Mouse (Mus musculus) intestine, embryonic 15.5 days (tissue): Measurements from ENCODE around the gene Ccdc191. TPM values are rescaled to one million over a fixed set of nuclear protein-coding genes. Genes with fewer than 3 reads are reported as not detected.

Experiments used
- ATAC-seq: fragments of 200-750 bp; cut with Nextera tagmentation; 2 replicates; pipeline ENCODE4 v1.8.0; 2017; ENCODE audit warnings: moderate TSS enrichment, moderate library complexity
- H3K27ac ChIP-seq: fragments of 300-500 bp; sonication (generic); 2 replicates; pipeline ENCODE4 v1.5.1; 2015; ENCODE audit warnings: mild to moderate bottlenecking, inconsistent platforms
- H3K27me3 ChIP-seq: fragments of 300-500 bp; sonication (generic); replicated peaks from 2 replicates; pipeline ENCODE4 v1.6.1; 2015; ENCODE audit warnings: inconsistent platforms
- H3K36me3 ChIP-seq: fragments of 300-500 bp; sonication (generic); 2 replicates; pipeline ENCODE4 v1.6.1; 2015; ENCODE audit warnings: inconsistent platforms
- H3K4me1 ChIP-seq: fragments of 300-500 bp; sonication (generic); replicated peaks from 2 replicates; pipeline ENCODE4 v1.6.1; 2015; ENCODE audit warnings: inconsistent platforms
- H3K4me2 ChIP-seq: fragments of 300-500 bp; sonication (generic); replicated peaks from 2 replicates; pipeline ENCODE4 v1.6.1; 2015; ENCODE audit warnings: mild to moderate bottlenecking, inconsistent platforms
- H3K4me3 ChIP-seq: fragments of 300-500 bp; sonication (generic); replicated peaks from 2 replicates; pipeline ENCODE4 v1.5.1; 2015; ENCODE audit warnings: inconsistent platforms
- H3K9ac ChIP-seq: fragments of 300-500 bp; sonication (generic); 2 replicates; pipeline ENCODE4 v1.6.1; 2015; ENCODE audit warnings: inconsistent platforms
- H3K9me3 ChIP-seq: fragments of 300-500 bp; sonication (generic); 2 replicates; pipeline ENCODE4 v1.6.1; 2016; ENCODE audit warnings: inconsistent platforms
- WGBS: fragments of 180-500 bp; shearing (Covaris S2); methylation state at CpG from one replicate; pipeline ENCODE4 v1.1.7; 2015; 5-methylcytosine and 5-hydroxymethylcytosine counted together
- polyA plus RNA-seq: library from polyadenylated mRNA; unstranded; fragments of >200 nt; fragmentation: Nextera tagmentation; extraction: Ambion mirVana; gene quantifications from 2 replicates; pipeline ENCODE4 v1.2.1, GENCODE M21; 2015

Ccdc191 gene
- polyA plus RNA-seq, 1 experiment from 2014 or later, result 11.1 TPM

DNA sequence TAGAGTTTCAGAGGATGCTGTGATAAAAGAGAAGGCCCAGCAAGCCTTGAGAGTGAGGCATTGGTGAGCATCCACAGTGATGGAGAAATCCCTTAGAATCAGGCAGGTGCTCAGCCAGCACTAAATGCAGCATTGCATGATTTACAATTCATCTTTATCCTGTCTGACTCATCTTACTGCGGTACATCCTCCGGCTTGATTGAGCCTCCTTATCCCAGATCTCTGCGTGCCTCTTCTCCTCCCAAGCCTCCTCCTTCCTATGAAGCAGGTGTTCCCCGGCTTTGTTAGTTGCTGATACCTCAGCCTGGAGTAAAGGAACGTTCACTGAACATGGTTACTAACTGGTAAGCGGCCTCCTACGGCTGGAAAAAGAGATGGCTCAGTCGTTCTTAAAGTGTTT is 4.9 kb downstream of the Ccdc191 start:
- no peak overlapping the region for H3K4me2 ChIP-seq
- H3K36me3 ChIP-seq, result no peaks in the 10 kb centered on the region
- no peak overlapping the region for H3K27ac ChIP-seq
- 88% methylated on average over 8 of the region's 8 CpGs for whole genome bisulfite sequencing
- no peak overlapping the region for H3K4me3 ChIP-seq
- ATAC-seq, result no peak
- H3K9ac ChIP-seq, result no peak overlapping the region
- H3K9me3 ChIP-seq, result no peaks in the 10 kb centered on the region
- no peaks in the 10 kb centered on the region for H3K4me1 ChIP-seq
- no peaks in the 10 kb centered on the region for H3K27me3 ChIP-seq

DNA sequence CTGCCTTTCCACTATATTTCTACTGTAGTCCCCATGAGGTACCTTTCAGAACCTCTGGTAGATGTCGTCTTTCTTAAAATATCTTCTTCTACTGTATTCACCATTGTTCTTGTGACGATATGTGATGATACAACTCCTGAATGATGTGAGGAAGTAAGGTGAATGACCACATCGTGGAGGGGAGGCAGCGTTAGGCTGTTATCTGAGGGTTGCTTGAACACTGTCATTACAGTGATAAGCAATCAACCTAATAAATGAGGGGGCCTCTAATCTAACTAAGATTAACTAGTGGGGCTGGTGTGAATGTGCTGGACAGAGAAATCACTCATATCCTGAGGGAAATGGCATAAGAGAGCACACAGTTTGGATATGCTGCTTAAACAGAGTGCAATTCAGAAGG is 10.5 kb downstream of the Ccdc191 start:
- Histone ChIP-seq H3K27ac (no peak overlapping the region), H3K9ac (no peak overlapping the region), H3K4me1 (no peaks in the 10 kb centered on the region), H3K36me3 (no peaks in the 10 kb centered on the region), H3K9me3 (no peaks in the 10 kb centered on the region), H3K27me3 (no peaks in the 10 kb centered on the region), H3K4me3 (no peak overlapping the region), H3K4me2 (no peak overlapping the region)
- ATAC-seq, result no peak
- WGBS, result 74% methylated on average over 4 of the region's 4 CpGs

DNA sequence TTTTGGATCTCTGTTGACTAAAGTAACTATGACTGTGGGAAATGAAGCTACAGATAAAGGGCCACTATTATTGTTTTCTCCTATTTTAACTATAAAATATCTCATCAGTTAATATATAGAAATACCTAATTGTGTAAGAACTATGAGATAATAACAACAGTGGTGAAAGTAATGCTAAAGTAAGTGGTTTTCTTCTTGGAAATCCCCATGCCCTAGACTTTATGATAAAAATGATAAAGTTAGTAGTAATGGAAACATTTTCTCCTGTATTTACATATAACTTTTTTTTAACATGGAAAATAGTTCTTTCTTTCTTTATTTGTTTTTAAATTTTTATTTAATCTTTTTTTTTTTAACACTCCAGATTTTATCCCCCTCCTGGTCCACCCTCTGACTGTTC is 11.0 kb downstream of the Ccdc191 start:
- H3K36me3 ChIP-seq, result no peaks in the 10 kb centered on the region
- ATAC-seq, result no peak

DNA sequence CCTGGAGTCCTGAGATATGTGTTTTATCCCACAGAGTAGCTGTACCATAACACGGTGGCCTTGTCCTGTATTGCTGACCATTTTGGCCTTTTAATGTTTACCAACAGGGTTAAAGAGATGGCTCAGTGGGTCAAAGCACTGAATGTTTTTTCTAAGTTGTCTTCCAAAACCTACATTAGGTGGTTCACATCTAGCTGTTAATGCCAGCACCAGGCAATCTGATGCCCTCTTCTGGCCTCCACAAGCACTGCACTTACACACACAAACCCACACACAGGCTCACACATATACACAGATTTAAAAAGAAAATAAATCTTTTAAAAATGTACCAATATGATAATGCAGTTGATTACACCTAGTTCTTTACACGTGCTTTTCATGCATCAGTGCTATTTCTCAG is 19.3 kb downstream of the Ccdc191 start:
- no peak overlapping the region for H3K4me3 ChIP-seq
- H3K9me3 ChIP-seq, result no peaks in the 10 kb centered on the region
- H3K36me3 ChIP-seq, result no peaks in the 10 kb centered on the region
- H3K27ac ChIP-seq, result no peak overlapping the region
- no peak for ATAC-seq
- no peaks in the 10 kb centered on the region for H3K4me1 ChIP-seq
- no peaks in the 10 kb centered on the region for H3K27me3 ChIP-seq
- no peak overlapping the region for H3K9ac ChIP-seq
- WGBS, result 85% methylated on average over 2 of the region's 2 CpGs
- H3K4me2 ChIP-seq, result no peak overlapping the region

More for the DNA sequence above, 11.0 kb downstream of the Ccdc191 start:
- Histone ChIP-seq H3K27me3 (no peaks in the 10 kb centered on the region), H3K4me3 (no peak overlapping the region), H3K9me3 (no peaks in the 10 kb centered on the region), H3K27ac (no peak overlapping the region), H3K4me2 (no peak overlapping the region), H3K9ac (no peak overlapping the region), H3K4me1 (no peaks in the 10 kb centered on the region)

DNA sequence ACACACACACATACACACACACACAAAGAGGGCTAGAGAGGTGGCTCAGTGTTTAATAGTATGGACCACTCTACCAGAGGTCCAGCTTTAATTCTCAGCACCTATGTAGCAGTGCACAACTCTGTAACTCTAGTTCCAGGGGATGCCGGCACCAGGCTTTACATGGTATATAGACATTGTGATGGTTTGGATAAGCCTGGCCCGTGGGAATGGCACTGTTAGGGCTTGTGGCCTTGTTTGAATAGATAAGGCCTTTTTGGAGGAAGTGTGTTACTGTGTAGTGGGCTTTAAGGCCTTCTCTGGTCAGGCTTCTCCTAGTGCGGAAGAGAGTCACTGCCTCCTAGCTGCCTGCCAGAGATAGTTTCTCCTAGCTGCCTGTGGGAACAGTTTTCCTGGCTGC is 29.3 kb downstream of the Ccdc191 start:
- 80% methylated on average over 3 of the region's 3 CpGs for WGBS
- no peak overlapping the region for H3K9ac ChIP-seq
- H3K4me3 ChIP-seq, result no peak overlapping the region
- H3K27ac ChIP-seq, result no peak overlapping the region
- H3K4me1 ChIP-seq, result no peaks in the 10 kb centered on the region
- H3K36me3 ChIP-seq, result no peaks in the 10 kb centered on the region
- H3K4me2 ChIP-seq, result no peak overlapping the region
- H3K27me3 ChIP-seq, result no peaks in the 10 kb centered on the region
- no peaks in the 10 kb centered on the region for H3K9me3 ChIP-seq
- no peak for ATAC-seq

DNA sequence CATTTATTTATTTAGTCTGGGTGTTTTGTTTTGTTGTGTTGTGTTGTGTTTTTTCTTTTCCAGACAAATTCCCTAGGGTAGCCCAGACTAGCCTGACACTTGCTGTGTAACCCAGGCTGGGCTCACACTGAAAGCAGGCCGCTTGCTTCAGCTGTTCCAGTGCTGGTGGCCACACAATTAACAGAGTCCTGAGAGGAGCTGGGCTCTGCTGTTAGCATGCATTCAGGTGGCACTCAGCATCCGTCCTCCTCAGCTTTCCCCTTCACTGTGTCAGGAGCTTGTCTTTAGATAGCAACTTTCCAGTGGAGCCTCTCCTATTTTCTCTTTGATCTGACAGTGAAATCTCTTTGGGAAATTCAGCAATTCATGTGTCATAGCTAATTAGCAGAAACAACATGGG is 32.4 kb downstream of the Ccdc191 start:
- H3K9ac ChIP-seq, result no peak overlapping the region
- no peaks in the 10 kb centered on the region for H3K27me3 ChIP-seq
- H3K36me3 ChIP-seq, result no peaks in the 10 kb centered on the region
- 87% methylated on average over 2 of the region's 2 CpGs for WGBS
- H3K4me1 ChIP-seq, result no peaks in the 10 kb centered on the region
- ATAC-seq, result no peak
- no peak overlapping the region for H3K4me3 ChIP-seq
- no peak overlapping the region for H3K4me2 ChIP-seq
- no peaks in the 10 kb centered on the region for H3K9me3 ChIP-seq
- no peak overlapping the region for H3K27ac ChIP-seq

DNA sequence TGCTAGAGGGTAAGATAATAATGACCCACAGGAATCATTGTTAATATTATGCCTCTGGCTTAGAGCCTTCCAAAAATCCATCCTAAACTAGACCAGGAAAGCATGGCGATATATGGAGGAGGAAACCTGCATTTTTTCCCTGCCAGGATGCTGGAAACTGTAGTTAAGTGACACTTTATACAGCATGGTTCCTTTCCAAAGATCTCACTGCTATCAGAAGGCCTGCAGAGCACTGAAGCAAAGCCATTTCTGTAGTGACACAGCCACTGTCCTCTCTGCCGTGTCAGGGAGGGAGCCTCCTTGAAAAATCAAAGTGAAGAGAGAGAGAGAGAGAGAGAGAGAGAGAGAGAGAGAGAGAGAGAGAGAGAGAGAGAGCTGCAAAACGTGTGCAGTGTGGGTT is 33.0 kb downstream of the Ccdc191 start:
- no peak overlapping the region for H3K4me2 ChIP-seq
- H3K9ac ChIP-seq, result no peak overlapping the region
- H3K27me3 ChIP-seq, result no peaks in the 10 kb centered on the region
- no peaks in the 10 kb centered on the region for H3K36me3 ChIP-seq
- 68% methylated on average over 3 of the region's 3 CpGs for WGBS
- H3K27ac ChIP-seq, result no peak overlapping the region
- H3K4me3 ChIP-seq, result no peak overlapping the region
- H3K4me1 ChIP-seq, result no peaks in the 10 kb centered on the region
- ATAC-seq, result no peak
- H3K9me3 ChIP-seq, result no peaks in the 10 kb centered on the region

DNA sequence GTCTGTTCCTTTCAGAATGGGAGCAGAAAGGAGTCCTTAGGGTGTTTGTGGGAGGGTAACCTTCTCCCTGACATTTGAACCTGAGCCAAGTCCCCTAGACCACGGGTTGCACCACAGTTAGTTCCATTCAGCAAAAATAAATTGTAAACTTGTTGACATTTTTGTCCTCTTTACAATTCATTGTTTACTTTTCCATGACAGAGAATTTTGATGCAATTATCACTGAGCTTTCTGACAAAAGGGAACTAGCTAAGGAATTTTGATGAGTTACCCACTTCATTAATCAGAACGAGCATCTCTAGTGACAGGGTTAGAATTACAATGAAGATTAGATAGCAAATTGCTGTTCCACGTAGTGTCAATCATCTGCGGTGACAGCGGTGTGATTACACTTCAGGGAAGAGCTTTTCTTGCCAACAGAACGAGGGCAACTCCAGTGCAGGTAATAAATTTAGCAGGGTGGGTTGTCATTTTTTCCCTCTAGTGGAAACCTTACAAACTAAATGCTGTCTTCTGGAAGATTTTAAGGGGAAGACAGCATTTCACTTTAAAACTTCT is 35.5 kb downstream of the Ccdc191 start:
- Histone ChIP-seq H3K4me1 (no peaks in the 10 kb centered on the region), H3K4me3 (no peak overlapping the region), H3K9me3 (no peaks in the 10 kb centered on the region), H3K4me2 (no peak overlapping the region), H3K36me3 (no peaks in the 10 kb centered on the region), H3K27me3 (no peaks in the 10 kb centered on the region), H3K9ac (no peak overlapping the region), H3K27ac (no peak overlapping the region)
- no peak for ATAC-seq
- 49% methylated on average over 6 of the region's 6 CpGs for WGBS

DNA sequence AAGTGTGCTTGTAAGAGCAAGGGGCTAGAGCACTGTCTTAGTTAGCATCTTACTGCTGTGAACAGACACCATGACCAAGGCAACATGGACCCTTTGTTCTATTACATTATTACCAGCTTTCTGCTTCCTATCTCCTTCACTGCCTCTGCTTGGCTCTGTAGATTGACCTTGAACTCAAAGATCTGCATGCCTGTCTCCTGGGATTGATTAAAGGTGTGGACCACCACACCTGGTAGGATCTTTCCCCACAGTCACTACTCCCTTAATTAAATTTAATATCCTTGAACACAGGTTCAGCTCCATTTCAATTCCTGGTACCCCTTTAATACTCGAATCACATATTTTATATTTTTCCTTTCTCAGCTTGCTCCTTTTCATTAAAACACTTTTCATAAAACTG is 36.2 kb downstream of the Ccdc191 start:
- Histone ChIP-seq H3K27ac (no peak overlapping the region), H3K4me3 (no peak overlapping the region), H3K4me1 (no peaks in the 10 kb centered on the region), H3K4me2 (no peak overlapping the region), H3K36me3 (no peaks in the 10 kb centered on the region), H3K9me3 (no peaks in the 10 kb centered on the region), H3K9ac (no peak overlapping the region), H3K27me3 (no peaks in the 10 kb centered on the region)
- WGBS, result 85% methylated on average over 1 of the region's 1 CpGs
- no peak for ATAC-seq

DNA sequence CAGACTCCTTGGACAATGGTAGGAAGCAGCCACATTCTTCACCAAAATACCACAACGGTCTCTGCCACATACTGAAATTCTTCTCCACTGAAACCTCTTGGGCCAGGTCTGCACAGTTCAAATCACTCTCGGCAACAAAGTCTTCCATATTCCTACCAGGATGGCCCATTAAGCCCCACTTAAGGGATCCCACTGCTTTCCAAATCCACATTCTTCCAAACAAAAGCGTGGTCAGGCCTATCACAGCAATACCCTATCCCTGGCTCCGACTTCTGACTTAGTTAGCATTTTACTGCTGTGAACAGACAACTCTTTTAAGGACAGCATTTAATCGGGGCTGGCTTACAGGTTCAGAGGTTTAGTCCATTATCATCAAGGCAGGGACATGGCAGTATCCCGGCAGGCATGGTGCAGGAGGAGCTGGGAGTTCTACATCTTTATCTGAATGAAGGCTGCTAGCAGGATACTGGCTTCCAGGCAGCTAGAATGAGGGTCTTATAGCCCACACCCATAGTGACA is 36.8 kb downstream of the Ccdc191 start, which contains the start of gene Qtrt2:
TSS of gene Qtrt2 (minus strand) at position 469 of the 519 bp plus-strand sequence.
- Histone ChIP-seq H3K27me3 (no peaks in the 10 kb centered on the region), H3K36me3 (no peaks in the 10 kb centered on the region), H3K4me3 (no peak within 1 kb of the TSS), H3K9me3 (no peaks in the 10 kb centered on the region), H3K27ac (no peak within 1 kb of the TSS), H3K4me1 (no peaks in the 10 kb centered on the region), H3K9ac (no peak within 1 kb of the TSS), H3K4me2 (no peak within 1 kb of the TSS)
- 78% methylated on average over 6 of the region's 6 CpGs for WGBS
- no peak for ATAC-seq

DNA sequence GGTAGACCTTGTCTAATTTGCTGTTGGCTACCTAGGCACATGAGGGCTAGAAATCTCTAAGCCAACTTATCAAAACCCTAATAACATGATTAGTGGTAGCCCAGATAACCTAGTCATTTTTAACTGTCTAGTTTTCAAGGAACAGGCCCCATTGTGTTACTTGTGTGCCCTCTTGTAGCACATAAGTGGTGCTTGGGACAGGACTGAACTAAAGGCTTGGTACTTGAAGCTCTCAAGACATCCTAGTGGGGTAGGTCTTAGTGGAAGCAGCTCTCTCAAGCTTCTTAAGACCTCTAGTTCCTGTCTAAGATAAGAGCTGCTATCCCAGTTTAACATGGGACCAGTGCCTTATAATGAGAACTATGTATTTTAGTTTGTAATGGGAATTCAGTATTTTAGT is 41.0 kb downstream of the Ccdc191 start:
- Histone ChIP-seq H3K9ac (no peak overlapping the region), H3K27ac (no peak overlapping the region), H3K4me1 (no peaks in the 10 kb centered on the region), H3K9me3 (no peaks in the 10 kb centered on the region), H3K4me3 (no peak overlapping the region), H3K36me3 (no peaks in the 10 kb centered on the region), H3K27me3 (no peaks in the 10 kb centered on the region), H3K4me2 (no peak overlapping the region)
- no peak for ATAC-seq

DNA sequence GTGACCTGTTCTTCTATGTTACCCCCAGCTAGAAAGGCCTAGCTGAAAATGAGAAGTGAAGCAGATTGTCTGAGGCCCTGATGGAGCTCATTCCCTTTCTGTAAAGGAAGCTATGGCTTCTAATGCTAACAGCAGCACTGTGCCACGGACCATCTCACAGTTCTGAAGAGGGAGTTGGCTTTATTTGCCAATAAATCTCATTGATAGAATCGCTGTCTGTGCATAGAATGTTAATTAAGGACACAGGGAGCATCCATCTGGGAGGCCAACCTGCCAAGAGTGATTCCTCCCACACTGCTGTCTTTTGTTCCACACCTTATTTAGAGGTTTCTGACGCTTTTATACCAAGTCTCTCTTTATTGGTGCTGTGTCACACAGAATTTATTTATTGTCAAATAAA is 41.9 kb downstream of the Ccdc191 start:
- WGBS, result 68% methylated on average over 3 of the region's 3 CpGs
- ATAC-seq, result no peak

DNA sequence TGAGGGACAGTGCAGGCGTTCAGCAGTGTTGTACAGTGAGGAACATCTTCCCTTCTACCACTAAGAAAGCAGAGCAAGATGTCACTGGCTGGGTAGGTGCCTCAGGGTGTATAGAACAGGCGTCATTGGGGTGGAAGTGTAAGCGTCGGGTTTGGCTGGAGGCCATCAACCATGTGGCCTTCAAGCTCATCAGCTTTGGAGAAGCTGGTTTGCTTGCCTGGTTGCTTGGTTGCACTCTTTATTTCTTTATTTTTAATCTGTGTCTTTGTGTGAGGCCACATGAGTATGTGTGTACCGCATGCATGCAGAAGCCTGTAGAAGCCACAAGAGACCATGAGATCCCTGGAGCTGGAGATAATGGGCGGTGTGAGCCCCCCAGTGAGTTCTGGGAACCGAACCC is 42.7 kb downstream of the Ccdc191 start:
- H3K27me3 ChIP-seq, result no peaks in the 10 kb centered on the region
- H3K4me3 ChIP-seq, result no peak overlapping the region
- 86% methylated on average over 7 of the region's 7 CpGs for WGBS
- H3K4me2 ChIP-seq, result no peak overlapping the region
- ATAC-seq, result no peak
- no peaks in the 10 kb centered on the region for H3K9me3 ChIP-seq
- H3K36me3 ChIP-seq, result no peaks in the 10 kb centered on the region
- no peak overlapping the region for H3K27ac ChIP-seq
- no peak overlapping the region for H3K9ac ChIP-seq
- no peaks in the 10 kb centered on the region for H3K4me1 ChIP-seq

More for the DNA sequence above, 41.9 kb downstream of the Ccdc191 start:
- Histone ChIP-seq H3K4me1 (no peaks in the 10 kb centered on the region), H3K27me3 (no peaks in the 10 kb centered on the region), H3K4me3 (no peak overlapping the region), H3K9me3 (no peaks in the 10 kb centered on the region), H3K27ac (no peak overlapping the region), H3K36me3 (no peaks in the 10 kb centered on the region), H3K9ac (no peak overlapping the region), H3K4me2 (no peak overlapping the region)
